Mouse (Mus musculus) forebrain, embryonic 14.5 days (tissue): ENCODE measurements around the gene Coq10b. TPM values are rescaled to one million over a fixed set of nuclear protein-coding genes. Genes with fewer than 3 reads are reported as not detected.

Experiments
- ATAC-seq: fragments of 200-750 bp; cut with Nextera tagmentation; 2 replicates; pipeline ENCODE4 v1.8.0; 2017; ENCODE audit warnings: mild to moderate bottlenecking, moderate library complexity
- DNase-seq: peaks from one replicate; pipeline ENCODE4 v3.0.0-alpha.2; 2015; ENCODE audit warnings: low spot score
- H3K27ac ChIP-seq: fragments of 300-500 bp; sonication (generic); 2 replicates; pipeline ENCODE4 v1.5.1; 2014; ENCODE audit warnings: low read depth, mild to moderate bottlenecking, control low read depth, low read length, moderate library complexity
- H3K27me3 ChIP-seq: fragments of 300-500 bp; sonication (generic); replicated peaks from 2 replicates; pipeline ENCODE4 v1.6.1; 2014; ENCODE audit warnings: low read length, control low read depth, mixed read lengths; ENCODE audit not compliant: control insufficient read depth, insufficient read depth
- H3K36me3 ChIP-seq: fragments of 300-500 bp; sonication (generic); 2 replicates; pipeline ENCODE4 v1.6.1; 2014; ENCODE audit warnings: low read length, control low read depth; ENCODE audit not compliant: control insufficient read depth, insufficient read depth
- H3K4me1 ChIP-seq: fragments of 300-500 bp; sonication (generic); 2 replicates; pipeline ENCODE4 v1.6.1; 2014; ENCODE audit warnings: antibody characterized with exemption, low read length, control low read depth; ENCODE audit not compliant: control insufficient read depth, insufficient read depth
- H3K4me2 ChIP-seq: fragments of 300-500 bp; sonication (generic); 2 replicates; pipeline ENCODE4 v1.6.1; 2014; ENCODE audit warnings: mild to moderate bottlenecking, control low read depth, low read length
- H3K4me3 ChIP-seq: fragments of 300-500 bp; sonication (generic); 2 replicates; pipeline ENCODE4 v1.5.1; 2014; ENCODE audit warnings: low read depth, low read length, control low read depth
- H3K9ac ChIP-seq: fragments of 300-500 bp; sonication (generic); 2 replicates; pipeline ENCODE4 v1.6.1; 2014; ENCODE audit warnings: mild to moderate bottlenecking, low read length, control low read depth, moderate library complexity
- H3K9me3 ChIP-seq: fragments of 300-500 bp; sonication (generic); replicated peaks from 2 replicates; pipeline ENCODE4 v1.6.1; 2016; ENCODE audit warnings: low read length, control low read depth, mixed read lengths; ENCODE audit not compliant: control insufficient read depth
- WGBS: fragments of 180-500 bp; shearing (Covaris S2); extraction: QIAGEN DNeasy Blood & Tissue Kit; methylation state at CpG from one replicate; pipeline ENCODE4 v1.1.7; 2014; 5-methylcytosine and 5-hydroxymethylcytosine counted together
- polyA plus RNA-seq: library from polyadenylated mRNA; unstranded; fragments of >200 nt; fragmentation: Nextera tagmentation; extraction: Ambion mirVana; gene quantifications from 2 replicates; pipeline ENCODE4 v1.2.1, GENCODE M21; 2014

Gene Coq10b
- polyA plus RNA-seq, 1 experiment from 2014 or later, result 39.5 TPM

- Histone ChIP-seq H3K27me3 (no peaks in the 10 kb centered on the region), H3K27ac (no peak overlapping the region), H3K4me2 (no peak overlapping the region), H3K9me3 (no peaks in the 10 kb centered on the region), H3K4me1 (peaks cover 8% of the 10 kb centered on the region), H3K36me3 (no peaks in the 10 kb centered on the region), H3K9ac (no peak overlapping the region), H3K4me3 (no peak overlapping the region)
- DNase-seq, result no peak
- no peak for ATAC-seq
- WGBS, result 91% methylated on average over 11 of the region's 11 CpGs
Measured at GRCm38 (mm10) chr1:55028512-55029249, 23.9 kb upstream of the Coq10b start.

- H3K36me3 ChIP-seq, result no peaks in the 10 kb centered on the region
- H3K4me3 ChIP-seq, result no peak overlapping the region
- DNase-seq (no peak), ATAC-seq (no peak)
- H3K27me3 ChIP-seq, result no peaks in the 10 kb centered on the region
- 74% methylated on average over 4 of the region's 4 CpGs for WGBS
- H3K4me2 ChIP-seq, result no peak overlapping the region
- H3K4me1 ChIP-seq, result peaks cover 8% of the 10 kb centered on the region
- no peaks in the 10 kb centered on the region for H3K9me3 ChIP-seq
- H3K9ac ChIP-seq, result no peak overlapping the region
- no peak overlapping the region for H3K27ac ChIP-seq
Measured at GRCm38 (mm10) chr1:55029446-55029845, 23.1 kb upstream of the Coq10b start.

- DNase-seq (no peak), ATAC-seq (no peak)
- Histone ChIP-seq H3K4me1 (no peaks in the 10 kb centered on the region), H3K4me3 (no peak overlapping the region), H3K9ac (no peak overlapping the region), H3K9me3 (no peaks in the 10 kb centered on the region), H3K27ac (no peak overlapping the region), H3K4me2 (no peak overlapping the region), H3K27me3 (no peaks in the 10 kb centered on the region), H3K36me3 (no peaks in the 10 kb centered on the region)
Measured at GRCm38 (mm10) chr1:55031026-55031779, 21.4 kb upstream of the Coq10b start.

- Histone ChIP-seq H3K4me1 (no peaks in the 10 kb centered on the region), H3K27ac (no peak overlapping the region), H3K4me2 (no peak overlapping the region), H3K36me3 (no peaks in the 10 kb centered on the region), H3K9ac (no peak overlapping the region), H3K27me3 (no peaks in the 10 kb centered on the region), H3K4me3 (no peak overlapping the region), H3K9me3 (0 out of 2 replicates have a peak, but pooled peaks cover 4% of the 10 kb centered on the region)
- WGBS, result 90% methylated on average over 1 of the region's 1 CpGs
- ATAC-seq, result no peak
- no peak for DNase-seq
Measured at GRCm38 (mm10) chr1:55039944-55040343, 12.6 kb upstream of the Coq10b start.

GRCm38 (mm10) chr1:55041691-55042090 lies 10.9 kb upstream of the Coq10b start:
- Histone ChIP-seq H3K27me3 (no peaks in the 10 kb centered on the region), H3K36me3 (no peaks in the 10 kb centered on the region), H3K4me3 (no peak overlapping the region), H3K4me1 (no peaks in the 10 kb centered on the region), H3K4me2 (no peak overlapping the region), H3K9ac (no peak overlapping the region), H3K27ac (no peak overlapping the region), H3K9me3 (0 out of 2 replicates have a peak, but pooled peaks cover 4% of the 10 kb centered on the region)
- 87% methylated on average over 4 of the region's 4 CpGs for WGBS
- DNase-seq, result no peak
- ATAC-seq, result no peak

- no peak overlapping the region for H3K9ac ChIP-seq
- no peak overlapping the region for H3K27ac ChIP-seq
- no peaks in the 10 kb centered on the region for H3K36me3 ChIP-seq
- DNase-seq, result no peak
- 55% methylated on average over 1 of the region's 1 CpGs for WGBS
- H3K9me3 ChIP-seq, result 0 out of 2 replicates have a peak, but pooled peaks cover 4% of the 10 kb centered on the region
- H3K4me1 ChIP-seq, result no peaks in the 10 kb centered on the region
- no peak overlapping the region for H3K4me2 ChIP-seq
- no peaks in the 10 kb centered on the region for H3K27me3 ChIP-seq
- H3K4me3 ChIP-seq, result no peak overlapping the region
- ATAC-seq, result no peak
Measured at GRCm38 (mm10) chr1:55042246-55042645, 10.3 kb upstream of the Coq10b start.

GRCm38 (mm10) chr1:55043164-55043563 lies 9.4 kb upstream of the Coq10b start:
- no peaks in the 10 kb centered on the region for H3K27me3 ChIP-seq
- H3K4me2 ChIP-seq, result no peak overlapping the region
- H3K4me1 ChIP-seq, result no peaks in the 10 kb centered on the region
- ATAC-seq, result no peak
- 75% methylated on average over 3 of the region's 3 CpGs for WGBS
- DNase-seq, result no peak
- H3K9me3 ChIP-seq, result 0 out of 2 replicates have a peak, but pooled peaks cover 4% of the 10 kb centered on the region
- H3K9ac ChIP-seq, result no peak overlapping the region
- H3K27ac ChIP-seq, result no peak overlapping the region
- H3K4me3 ChIP-seq, result no peak overlapping the region
- no peaks in the 10 kb centered on the region for H3K36me3 ChIP-seq

GRCm38 (mm10) chr1:55048841-55049587 lies 3.6 kb upstream of the Coq10b start:
- H3K4me3 ChIP-seq, result no peak overlapping the region
- no peak for DNase-seq
- no peaks in the 10 kb centered on the region for H3K36me3 ChIP-seq
- no peak for ATAC-seq
- peaks cover 7% of the 10 kb centered on the region for H3K4me1 ChIP-seq
- H3K9me3 ChIP-seq, result no peaks in the 10 kb centered on the region
- H3K9ac ChIP-seq, result no peak overlapping the region
- no peak overlapping the region for H3K27ac ChIP-seq
- WGBS, result 65% methylated on average over 4 of the region's 4 CpGs
- H3K27me3 ChIP-seq, result no peaks in the 10 kb centered on the region
- no peak overlapping the region for H3K4me2 ChIP-seq
